Mouse (Mus musculus): ENCODE results near the gene Nepn.

Nepn gene

GRCm38 (mm10) chr10:52405160-52405559, 16.4 kb downstream of the Nepn start:
- DNase-seq (ENCODE audit: low spot score): no peak

- no peak for DNase-seq (ENCODE audit: low spot score)
These were observed 18.8 kb downstream of the Nepn start for GRCm38 (mm10) chr10:52407526-52407925.

- DNase-seq (ENCODE audit: low spot score): no peak
These were observed 26.2 kb downstream of the Nepn start for GRCm38 (mm10) chr10:52415020-52415419.

- DNase-seq (ENCODE audit: low spot score): no peak
These were observed 27.7 kb downstream of the Nepn start for GRCm38 (mm10) chr10:52416458-52416857.

- peak; percentile 97 for DNase-seq (ENCODE audit: low spot score)
These were observed 28.7 kb downstream of the Nepn start, which contains the start of gene Nus1 for GRCm38 (mm10) chr10:52417299-52417997. TSS of gene Nus1 (plus strand) at chr10:52417547.

GRCm38 (mm10) chr10:52417998-52418860, 29.5 kb downstream of the Nepn start:
- peak; percentile 74 for DNase-seq (ENCODE audit: low spot score)

- DNase-seq (ENCODE audit: low spot score): no peak
These were observed 30.2 kb downstream of the Nepn start for GRCm38 (mm10) chr10:52418931-52419330.

GRCm38 (mm10) chr10:52419402-52419801, 30.6 kb downstream of the Nepn start:
- no peak for DNase-seq (ENCODE audit: low spot score)

- no peak for DNase-seq (ENCODE audit: low spot score)
These were observed 31.8 kb downstream of the Nepn start for GRCm38 (mm10) chr10:52420526-52420925.

GRCm38 (mm10) chr10:52421716-52422115, 32.9 kb downstream of the Nepn start:
- DNase-seq (ENCODE audit: low spot score): no peak

GRCm38 (mm10) chr10:52423097-52423496, 34.3 kb downstream of the Nepn start:
- DNase-seq (ENCODE audit: low spot score): no peak

GRCm38 (mm10) chr10:52426314-52426980, 37.7 kb downstream of the Nepn start:
- no peak for DNase-seq (ENCODE audit: low spot score)

GRCm38 (mm10) chr10:52427634-52428415, 39.1 kb downstream of the Nepn start:
- peak; percentile 19 for DNase-seq (ENCODE audit: low spot score)

GRCm38 (mm10) chr10:52430953-52431352, 42.2 kb downstream of the Nepn start:
- no peak for DNase-seq (ENCODE audit: low spot score)

GRCm38 (mm10) chr10:52434836-52435235, 46.1 kb downstream of the Nepn start:
- DNase-seq (ENCODE audit: low spot score): no peak

Data from yolk sac, embryonic 10.5 days (tissue).